Mouse (Mus musculus) stomach, postnatal 0 days (tissue): ENCODE data around the gene Cryzl2.

ENCODE experiments used
- CTCF ChIP-seq: IDR thresholded peaks from 2 replicates; pipeline ENCODE4 v1.5.1; 2016; ENCODE audit warnings: antibody characterized with exemption, low read depth, mild to moderate bottlenecking, moderate library complexity
- EP300 ChIP-seq: optimal IDR thresholded peaks from 2 replicates; pipeline ENCODE3; 2016; ENCODE audit warnings: antibody characterized with exemption

GRCm38 (mm10) chr1:157506522-157506921, 48.1 kb downstream of the Cryzl2 start, which contains the start of gene Sec16b:
- TF ChIP-seq EP300 (no peak), CTCF (no peak)
